Mouse (Mus musculus): ENCODE measurements around the gene 9130008F23Rik. TPM values are rescaled to one million over a fixed set of nuclear protein-coding genes. Genes with fewer than 3 reads are reported as not detected.

Gene 9130008F23Rik
- polyA plus RNA-seq, 1 experiment from 2014 or later, result 1.1 TPM

DNA sequence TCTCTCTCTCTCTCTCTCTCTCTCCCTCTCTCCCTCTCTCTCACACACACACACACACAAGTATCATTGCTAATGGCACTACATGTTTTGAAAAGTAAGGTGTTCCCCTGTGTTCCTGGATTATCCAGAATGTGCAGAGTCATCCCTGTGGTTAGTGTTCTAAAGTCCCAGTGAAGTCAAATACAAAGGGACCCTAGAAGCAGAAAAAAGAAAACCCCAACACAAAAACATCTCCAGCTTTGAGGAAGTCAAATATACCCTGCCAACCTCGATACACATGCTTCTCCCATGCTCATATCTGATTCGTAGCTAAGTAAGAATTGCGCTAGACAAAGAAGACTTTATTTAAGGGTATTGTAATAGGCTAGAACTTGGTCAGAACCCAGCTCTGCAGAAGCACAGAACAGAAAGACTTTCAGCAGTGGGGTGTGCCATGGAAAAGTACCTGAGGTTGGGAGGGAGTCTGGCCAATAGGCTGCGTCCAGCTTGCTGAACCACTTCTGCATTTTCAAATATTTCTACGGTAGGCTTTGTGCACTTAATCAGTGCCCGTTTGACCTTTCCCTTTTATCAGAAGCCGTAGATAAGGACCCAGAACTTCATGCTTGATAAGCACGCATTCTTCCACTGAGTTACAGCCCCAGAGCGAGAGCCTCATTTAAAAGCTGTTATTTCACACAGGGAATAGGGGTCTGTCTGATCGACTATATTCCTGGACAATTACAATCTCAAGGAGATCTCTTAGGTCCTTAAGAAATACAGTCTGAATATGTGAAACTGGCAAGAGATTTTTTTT, 11.2 kb downstream of the 9130008F23Rik start:
- Histone ChIP-seq H3K27ac (replicated peaks; ENCODE audit: low read depth, low read length) (no peak overlapping the region), H3K9me3 (ENCODE audit: control insufficient read depth, low read length) (no peaks in the 10 kb centered on the region), H3K4me1 (ENCODE audit: control insufficient read depth, insufficient read depth, low read length) (no peaks in the 10 kb centered on the region), H3K36me3 (ENCODE audit: control insufficient read depth, insufficient read depth, low read length) (no peaks in the 10 kb centered on the region), H3K27me3 (replicated peaks; ENCODE audit: control insufficient read depth, insufficient read depth, low read length) (no peaks in the 10 kb centered on the region), H3K9ac (ENCODE audit: low read depth, low read length) (no peak overlapping the region), H3K4me2 (ENCODE audit: low read depth, low read length) (no peak overlapping the region), H3K4me3 (ENCODE audit: low read depth, low read length) (no peak overlapping the region)
- DNase-seq (ENCODE audit: low spot score), result no peak
- WGBS, result 82% methylated on average over 10 of the region's 10 CpGs
- no peak for ATAC-seq (ENCODE audit: low read depth)

DNA sequence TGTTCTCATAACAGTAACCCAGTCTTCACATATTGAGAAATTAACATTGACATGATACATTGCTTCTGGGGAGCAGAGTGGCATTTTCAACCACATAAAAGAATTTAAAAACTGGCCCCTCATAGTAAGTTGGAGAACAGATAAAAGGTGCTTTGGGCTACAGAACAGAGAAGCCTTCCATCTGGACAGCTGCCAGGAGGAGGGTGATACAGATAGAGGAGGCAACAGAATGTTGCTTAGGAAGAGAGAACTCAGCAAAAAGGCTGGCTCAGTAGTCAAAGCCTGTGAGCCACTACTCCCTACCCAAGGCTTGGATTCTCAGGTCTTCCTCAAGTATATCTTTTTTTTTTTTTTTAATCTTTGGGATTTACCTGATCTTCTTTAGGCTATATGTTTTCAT, 25.3 kb downstream of the 9130008F23Rik start:
- no peaks in the 10 kb centered on the region for H3K36me3 ChIP-seq (ENCODE audit: control insufficient read depth, insufficient read depth, low read length)
- H3K4me1 ChIP-seq (ENCODE audit: control insufficient read depth, insufficient read depth, low read length), result no peaks in the 10 kb centered on the region
- H3K9ac ChIP-seq (ENCODE audit: low read depth, low read length), result no peak overlapping the region
- H3K9me3 ChIP-seq (ENCODE audit: control insufficient read depth, low read length), result no peaks in the 10 kb centered on the region
- H3K4me2 ChIP-seq (ENCODE audit: low read depth, low read length), result no peak overlapping the region
- H3K4me3 ChIP-seq (ENCODE audit: low read depth, low read length), result no peak overlapping the region
- no peak overlapping the region for H3K27ac ChIP-seq (replicated peaks; ENCODE audit: low read depth, low read length)
- ATAC-seq (ENCODE audit: low read depth) (no peak), DNase-seq (ENCODE audit: low spot score) (no peak)
- H3K27me3 ChIP-seq (replicated peaks; ENCODE audit: control insufficient read depth, insufficient read depth, low read length), result no peaks in the 10 kb centered on the region

DNA sequence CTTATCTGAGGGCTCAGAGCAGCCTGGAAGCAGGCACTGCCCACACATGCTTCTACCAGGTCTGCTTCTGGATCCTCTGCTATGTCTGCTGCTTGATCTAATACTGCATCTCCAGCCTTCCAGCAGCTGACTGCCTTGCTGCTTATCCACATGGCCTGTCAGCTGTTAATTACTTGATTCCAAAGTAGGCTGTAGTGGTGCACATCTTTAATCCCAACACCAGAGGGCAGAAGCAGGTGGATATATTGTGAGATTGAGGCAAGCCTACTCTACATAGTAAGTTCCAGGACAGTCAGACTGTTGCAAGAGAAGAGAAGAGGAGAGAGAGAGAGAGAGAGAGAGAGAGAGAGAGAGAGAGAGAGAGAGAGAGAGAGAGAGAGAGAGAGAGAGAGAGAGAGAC, 43.1 kb downstream of the 9130008F23Rik start:
- H3K9ac ChIP-seq (ENCODE audit: low read depth, low read length), result no peak overlapping the region
- DNase-seq (ENCODE audit: low spot score) (peak; percentile 31), ATAC-seq (ENCODE audit: low read depth) (no peak)
- H3K27ac ChIP-seq (replicated peaks; ENCODE audit: low read depth, low read length), result no peak overlapping the region
- H3K9me3 ChIP-seq (ENCODE audit: control insufficient read depth, low read length), result no peaks in the 10 kb centered on the region
- H3K4me1 ChIP-seq (ENCODE audit: control insufficient read depth, insufficient read depth, low read length), result no peaks in the 10 kb centered on the region
- no peak overlapping the region for H3K4me3 ChIP-seq (ENCODE audit: low read depth, low read length)
- H3K36me3 ChIP-seq (ENCODE audit: control insufficient read depth, insufficient read depth, low read length), result no peaks in the 10 kb centered on the region
- no peaks in the 10 kb centered on the region for H3K27me3 ChIP-seq (replicated peaks; ENCODE audit: control insufficient read depth, insufficient read depth, low read length)
- H3K4me2 ChIP-seq (ENCODE audit: low read depth, low read length), result no peak overlapping the region

DNA sequence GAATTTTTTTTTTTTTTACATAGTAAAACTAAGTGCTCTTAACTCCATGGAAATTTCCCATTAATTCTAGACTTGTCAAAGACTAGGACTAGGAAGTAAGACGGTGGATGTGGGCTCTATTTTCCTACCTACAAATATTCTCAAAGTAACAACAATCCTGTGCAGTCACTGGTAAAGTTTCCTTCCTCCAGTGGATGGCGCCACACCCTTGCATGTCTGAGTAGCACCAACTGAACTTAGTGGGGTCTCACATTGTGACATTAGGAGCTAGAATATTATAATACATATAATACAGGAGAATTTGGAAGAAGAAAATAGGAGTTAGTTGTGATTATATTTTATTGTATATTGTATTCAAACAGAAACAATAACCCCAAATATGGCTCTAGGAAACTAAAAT, 48.5 kb downstream of the 9130008F23Rik start:
- Histone ChIP-seq H3K36me3 (ENCODE audit: control insufficient read depth, insufficient read depth, low read length) (no peaks in the 10 kb centered on the region), H3K4me3 (ENCODE audit: low read depth, low read length) (no peak overlapping the region), H3K4me2 (ENCODE audit: low read depth, low read length) (no peak overlapping the region), H3K27ac (replicated peaks; ENCODE audit: low read depth, low read length) (no peak overlapping the region), H3K27me3 (replicated peaks; ENCODE audit: control insufficient read depth, insufficient read depth, low read length) (no peaks in the 10 kb centered on the region), H3K4me1 (ENCODE audit: control insufficient read depth, insufficient read depth, low read length) (no peaks in the 10 kb centered on the region), H3K9ac (ENCODE audit: low read depth, low read length) (no peak overlapping the region), H3K9me3 (ENCODE audit: control insufficient read depth, low read length) (no peaks in the 10 kb centered on the region)
- ATAC-seq (ENCODE audit: low read depth) (no peak), DNase-seq (ENCODE audit: low spot score) (no peak)
- 41% methylated on average over 2 of the region's 2 CpGs for WGBS

Other genes starting within 250 kb of the 9130008F23Rik start
- gene Esp3, start 248.5 kb downstream of the 9130008F23Rik start, polyA plus RNA-seq (2014; fragmentation: Nextera tagmentation; extraction: Ambion mirVana), result not detected in 2 replicates
- gene Esp1, start 153.4 kb downstream of the 9130008F23Rik start, polyA plus RNA-seq (2014; fragmentation: Nextera tagmentation; extraction: Ambion mirVana), result not detected in 2 replicates
- gene Crisp2, start 73.6 kb downstream of the 9130008F23Rik start, polyA plus RNA-seq (2014; fragmentation: Nextera tagmentation; extraction: Ambion mirVana), result not detected in 2 replicates
- gene Rhag, start 69.4 kb downstream of the 9130008F23Rik start, polyA plus RNA-seq (2014; fragmentation: Nextera tagmentation; extraction: Ambion mirVana), result 0.42 and 0.55 TPM in 2 replicates
- gene Glyatl3, start 33.8 kb upstream of the 9130008F23Rik start, polyA plus RNA-seq (2014; fragmentation: Nextera tagmentation; extraction: Ambion mirVana), result 0.35 and 0.48 TPM in 2 replicates
- gene Mut, start 54.1 kb upstream of the 9130008F23Rik start, polyA plus RNA-seq (2014; fragmentation: Nextera tagmentation; extraction: Ambion mirVana), result 35.8 and 36.1 TPM in 2 replicates
- gene Cenpq, start 54.5 kb upstream of the 9130008F23Rik start, polyA plus RNA-seq (2014; fragmentation: Nextera tagmentation; extraction: Ambion mirVana), result 18.9 and 24.6 TPM in 2 replicates